Mouse (Mus musculus) megakaryocyte, embryonic 14.5 days (primary cell): ENCODE data around the gene Gm4869.

Experiments
- FLI1 ChIP-seq: IDR thresholded peaks from 2 replicates; pipeline ENCODE4 v1.6.1; 2012; ENCODE audit warnings: low read length, inconsistent platforms, mixed read lengths
- GATA1 ChIP-seq: IDR thresholded peaks from 3 replicates; pipeline ENCODE4 v1.6.1; 2012; ENCODE audit warnings: mixed read lengths, low read length, inconsistent platforms, borderline replicate concordance

DNA sequence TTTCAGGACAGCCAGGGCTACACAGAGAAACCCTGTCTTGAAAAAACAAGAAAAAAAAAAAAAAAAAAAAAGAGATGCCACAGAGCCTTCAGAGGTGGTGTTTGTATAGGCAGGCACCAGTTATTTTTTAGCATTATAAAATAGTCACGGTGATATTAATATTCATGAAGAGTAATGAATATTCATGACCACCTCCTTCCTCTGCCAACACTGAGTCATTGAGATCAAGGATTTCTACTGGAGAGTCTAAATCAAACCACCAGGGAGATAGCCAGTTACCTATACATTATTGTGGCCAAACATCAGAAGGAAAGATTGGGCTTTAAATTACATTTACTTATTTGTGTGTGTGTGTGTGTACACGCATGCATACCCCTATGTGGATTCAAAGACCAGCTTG, 81.3 kb downstream of the Gm4869 start:
- TF ChIP-seq GATA1 (no peak), FLI1 (no peak)
